Mouse (Mus musculus) 416B (cell line): ENCODE results near the gene Iqsec2.

Experiments
- DNase-seq: peaks from one replicate; pipeline ENCODE4 v3.0.0; 2011; ENCODE audit warnings: low read depth

The Iqsec2 gene

GRCm38 (mm10) chrX:152244492-152245189 is 100.6 kb downstream of the Iqsec2 start:
- DNase-seq = no peak

- no peak for DNase-seq
These were observed 127.1 kb downstream of the Iqsec2 start for GRCm38 (mm10) chrX:152271189-152271588.
